Mouse (Mus musculus): ENCODE data around the gene Ulk2.

Ulk2 gene

GRCm38 (mm10) chr11:61760518-61760917 lies 94.4 kb downstream of the Ulk2 start:
- in situ Hi-C loops (cut with MboI): no loop called here

- in situ Hi-C loops (cut with MboI): no loop called here
These were observed 97.7 kb downstream of the Ulk2 start for GRCm38 (mm10) chr11:61757151-61757550.

- in situ Hi-C loops (cut with MboI): no loop called here
These were observed 103.3 kb downstream of the Ulk2 start for GRCm38 (mm10) chr11:61751612-61752011.

DNA sequence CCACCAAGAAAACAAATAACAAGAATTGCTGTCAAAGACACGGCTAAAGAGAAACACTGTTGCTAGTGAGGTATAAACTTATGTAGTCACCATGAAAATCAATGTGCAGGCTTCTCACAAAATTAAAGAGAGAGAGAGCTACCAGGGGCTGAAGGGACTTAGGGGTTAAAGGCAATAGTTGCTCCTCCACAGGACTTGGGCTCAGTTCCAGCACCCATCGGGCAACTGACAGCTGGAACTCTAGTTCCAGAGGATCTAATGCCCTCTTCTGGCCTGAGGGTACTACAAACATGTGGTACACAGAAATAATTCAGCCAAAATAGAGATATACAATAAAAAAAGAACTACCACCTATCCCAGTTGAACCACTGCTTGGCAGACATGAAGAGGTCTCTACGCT lies 107.7 kb downstream of the Ulk2 start:
- in situ Hi-C loops (cut with MboI): no loop called here

- in situ Hi-C loops (cut with MboI): no loop called here
These were observed 109.1 kb downstream of the Ulk2 start for GRCm38 (mm10) chr11:61745781-61746180.

DNA sequence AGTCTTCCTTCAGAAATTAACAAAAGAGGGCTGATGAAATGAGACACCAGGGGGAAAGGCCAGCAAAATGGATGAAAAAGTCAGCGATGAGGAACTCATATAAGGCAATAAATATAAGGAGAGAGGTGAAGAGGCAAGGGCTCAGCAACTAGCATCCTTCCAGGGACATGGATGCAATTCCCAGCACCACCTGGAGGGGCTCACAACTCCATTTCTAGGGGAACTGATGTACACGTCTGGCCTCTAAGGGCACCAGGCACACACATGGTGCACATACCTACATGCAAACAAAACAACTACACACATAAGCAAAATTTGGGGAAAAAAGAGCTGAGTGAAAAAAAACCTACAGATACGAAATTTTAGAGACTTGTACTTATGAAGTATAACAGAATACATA lies 110.4 kb downstream of the Ulk2 start:
- in situ Hi-C loops (cut with MboI): no loop called here

GRCm38 (mm10) chr11:61743768-61744167 lies 111.1 kb downstream of the Ulk2 start:
- in situ Hi-C loops (cut with MboI): no loop called here

- in situ Hi-C loops (cut with MboI): no loop called here
These were observed 114.4 kb downstream of the Ulk2 start for GRCm38 (mm10) chr11:61740500-61740899.

GRCm38 (mm10) chr11:61737290-61737689 lies 117.6 kb downstream of the Ulk2 start:
- in situ Hi-C loops (cut with MboI): no loop called here

GRCm38 (mm10) chr11:61732672-61733071 lies 122.2 kb downstream of the Ulk2 start:
- in situ Hi-C loops (cut with MboI): no loop called here

- in situ Hi-C loops (cut with MboI): no loop called here
These were observed 126.8 kb downstream of the Ulk2 start for GRCm38 (mm10) chr11:61728037-61728436.

Measured in mature B cell (primary cell).